Mouse (Mus musculus): ENCODE measurements around the gene Fbxw8. TPM values are rescaled to one million over a fixed set of nuclear protein-coding genes. Genes with fewer than 3 reads are reported as not detected.

Gene Fbxw8
- polyA plus RNA-seq, 1 experiment: 72.5 TPM

GRCm38 (mm10) chr5:118058858-118059257 lies 96.4 kb downstream of the Fbxw8 start:
- Histone ChIP-seq H3K79me2 (ENCODE audit: control insufficient read depth, insufficient read depth) (no peaks in the 10 kb centered on the region), H3K4me3 (ENCODE audit: insufficient read depth, poor library complexity, severe bottlenecking) (no peak overlapping the region)

GRCm38 (mm10) chr5:118057508-118058111 lies 97.7 kb downstream of the Fbxw8 start:
- H3K79me2 ChIP-seq (ENCODE audit: control insufficient read depth, insufficient read depth): no peaks in the 10 kb centered on the region

More at GRCm38 (mm10) chr5:118058858-118059257, 96.4 kb downstream of the Fbxw8 start:
- no peaks in the 10 kb centered on the region for H3K36me3 ChIP-seq (ENCODE audit: control insufficient read depth, insufficient read depth)
- H3K27me3 ChIP-seq (ENCODE audit: control insufficient read depth, insufficient read depth, insufficient read length): no peaks in the 10 kb centered on the region
- no peak overlapping the region for H3ac ChIP-seq (ENCODE audit: control insufficient read depth, insufficient read length, low read depth)
- H3K79me3 ChIP-seq (ENCODE audit: low read depth): no peaks in the 10 kb centered on the region
- TF ChIP-seq CTCF (IDR thresholded peaks at IDR 0.05; ENCODE audit: control insufficient read depth, insufficient read depth, insufficient read length) (no peak), CEBPB (IDR thresholded peaks at IDR 0.05; ENCODE audit: low read depth) (no peak), USF1 (IDR thresholded peaks at IDR 0.05; ENCODE audit: low read depth) (no peak), MAX (IDR thresholded peaks at IDR 0.05) (no peak), MYOD1 (IDR thresholded peaks at IDR 0.05; ENCODE audit: control insufficient read depth, insufficient read length, low read depth) (no peak), MYOG (IDR thresholded peaks at IDR 0.05; ENCODE audit: control insufficient read depth, extremely low read depth, insufficient read length) (no peak), FOSL1 (IDR thresholded peaks at IDR 0.05; ENCODE audit: insufficient read depth, low read length, poor library complexity, severe bottlenecking) (no peak)

GRCm38 (mm10) chr5:118053205-118053604 lies 102.1 kb downstream of the Fbxw8 start:
- no peak for TF ChIP-seq CEBPB (IDR thresholded peaks at IDR 0.05; ENCODE audit: low read depth)
- TF ChIP-seq MYOG (IDR thresholded peaks at IDR 0.05; ENCODE audit: control insufficient read depth, extremely low read depth, insufficient read length): no peak
- TF ChIP-seq FOSL1 (IDR thresholded peaks at IDR 0.05; ENCODE audit: insufficient read depth, low read length, poor library complexity, severe bottlenecking): no peak
- no peak for TF ChIP-seq CTCF (IDR thresholded peaks at IDR 0.05; ENCODE audit: control insufficient read depth, insufficient read depth, insufficient read length)
- no peak for TF ChIP-seq MAX (IDR thresholded peaks at IDR 0.05)
- TF ChIP-seq MYOD1 (IDR thresholded peaks at IDR 0.05; ENCODE audit: control insufficient read depth, insufficient read length, low read depth): no peak
- TF ChIP-seq USF1 (IDR thresholded peaks at IDR 0.05; ENCODE audit: low read depth): no peak
- H3K36me3 ChIP-seq (ENCODE audit: control insufficient read depth, insufficient read depth): no peaks in the 10 kb centered on the region
- no peaks in the 10 kb centered on the region for H3K79me2 ChIP-seq (ENCODE audit: control insufficient read depth, insufficient read depth)
- no peaks in the 10 kb centered on the region for H3K27me3 ChIP-seq (ENCODE audit: control insufficient read depth, insufficient read depth, insufficient read length)
- H3K4me3 ChIP-seq (ENCODE audit: insufficient read depth, poor library complexity, severe bottlenecking): no peak overlapping the region
- no peak overlapping the region for H3ac ChIP-seq (ENCODE audit: control insufficient read depth, insufficient read length, low read depth)
- H3K79me3 ChIP-seq (ENCODE audit: low read depth): no peaks in the 10 kb centered on the region

More at GRCm38 (mm10) chr5:118057508-118058111, 97.7 kb downstream of the Fbxw8 start:
- no peak for TF ChIP-seq MAX (IDR thresholded peaks at IDR 0.05)
- TF ChIP-seq MYOD1 (IDR thresholded peaks at IDR 0.05; ENCODE audit: control insufficient read depth, insufficient read length, low read depth): no peak
- no peak for TF ChIP-seq USF1 (IDR thresholded peaks at IDR 0.05; ENCODE audit: low read depth)
- no peak for TF ChIP-seq FOSL1 (IDR thresholded peaks at IDR 0.05; ENCODE audit: insufficient read depth, low read length, poor library complexity, severe bottlenecking)
- no peak for TF ChIP-seq CEBPB (IDR thresholded peaks at IDR 0.05; ENCODE audit: low read depth)
- TF ChIP-seq CTCF (IDR thresholded peaks at IDR 0.05; ENCODE audit: control insufficient read depth, insufficient read depth, insufficient read length): no peak
- TF ChIP-seq MYOG (IDR thresholded peaks at IDR 0.05; ENCODE audit: control insufficient read depth, extremely low read depth, insufficient read length): no peak
- H3K4me3 ChIP-seq (ENCODE audit: insufficient read depth, poor library complexity, severe bottlenecking): no peak overlapping the region
- H3ac ChIP-seq (ENCODE audit: control insufficient read depth, insufficient read length, low read depth): no peak overlapping the region
- no peaks in the 10 kb centered on the region for H3K79me3 ChIP-seq (ENCODE audit: low read depth)
- H3K27me3 ChIP-seq (ENCODE audit: control insufficient read depth, insufficient read depth, insufficient read length): no peaks in the 10 kb centered on the region
- no peaks in the 10 kb centered on the region for H3K36me3 ChIP-seq (ENCODE audit: control insufficient read depth, insufficient read depth)

DNA sequence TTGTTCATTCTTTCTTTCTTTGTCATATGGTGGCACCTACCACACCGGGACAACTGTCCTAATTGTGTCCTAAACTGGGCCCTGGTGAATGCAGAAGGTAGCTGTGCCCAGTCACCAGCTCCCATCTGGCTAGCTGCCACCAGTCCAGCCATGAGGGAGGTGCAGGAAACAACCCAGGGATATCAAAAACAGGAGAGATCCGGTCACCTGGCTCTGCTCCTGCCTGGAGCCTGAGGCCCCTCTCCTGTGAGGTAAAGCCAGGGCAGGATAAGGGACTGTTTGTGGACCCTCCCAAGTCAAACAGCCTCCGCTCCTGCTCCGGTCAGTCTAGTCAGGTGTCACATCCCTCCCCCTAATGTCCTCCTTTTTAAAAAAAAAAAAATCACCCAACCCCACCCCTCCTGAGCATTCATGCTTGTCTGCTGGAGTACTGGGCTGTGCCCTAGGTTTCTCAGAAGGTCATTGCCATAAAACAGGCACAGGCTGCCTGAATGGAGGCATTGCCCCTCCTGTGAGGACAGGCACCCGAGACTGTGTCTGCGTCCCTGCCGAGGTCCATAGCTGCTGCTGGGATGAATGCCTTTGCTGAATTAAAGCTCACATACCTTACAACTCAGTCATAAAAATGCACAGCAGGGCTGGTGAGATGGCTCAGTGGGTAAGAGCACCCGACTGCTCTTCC lies 103.1 kb downstream of the Fbxw8 start:
- TF ChIP-seq MYOD1 (IDR thresholded peaks at IDR 0.05; ENCODE audit: control insufficient read depth, insufficient read length, low read depth): no peak
- no peak for TF ChIP-seq MYOG (IDR thresholded peaks at IDR 0.05; ENCODE audit: control insufficient read depth, extremely low read depth, insufficient read length)
- no peak for TF ChIP-seq CEBPB (IDR thresholded peaks at IDR 0.05; ENCODE audit: low read depth)
- TF ChIP-seq MAX (IDR thresholded peaks at IDR 0.05): no peak
- TF ChIP-seq FOSL1 (IDR thresholded peaks at IDR 0.05; ENCODE audit: insufficient read depth, low read length, poor library complexity, severe bottlenecking): no peak
- no peak for TF ChIP-seq USF1 (IDR thresholded peaks at IDR 0.05; ENCODE audit: low read depth)
- no peak for TF ChIP-seq CTCF (IDR thresholded peaks at IDR 0.05; ENCODE audit: control insufficient read depth, insufficient read depth, insufficient read length)
- Histone ChIP-seq H3K27me3 (ENCODE audit: control insufficient read depth, insufficient read depth, insufficient read length) (no peaks in the 10 kb centered on the region), H3K4me3 (ENCODE audit: insufficient read depth, poor library complexity, severe bottlenecking) (no peak overlapping the region), H3ac (ENCODE audit: control insufficient read depth, insufficient read length, low read depth) (no peak overlapping the region), H3K79me3 (ENCODE audit: low read depth) (no peaks in the 10 kb centered on the region), H3K79me2 (ENCODE audit: control insufficient read depth, insufficient read depth) (no peaks in the 10 kb centered on the region), H3K36me3 (ENCODE audit: control insufficient read depth, insufficient read depth) (no peaks in the 10 kb centered on the region)

DNA sequence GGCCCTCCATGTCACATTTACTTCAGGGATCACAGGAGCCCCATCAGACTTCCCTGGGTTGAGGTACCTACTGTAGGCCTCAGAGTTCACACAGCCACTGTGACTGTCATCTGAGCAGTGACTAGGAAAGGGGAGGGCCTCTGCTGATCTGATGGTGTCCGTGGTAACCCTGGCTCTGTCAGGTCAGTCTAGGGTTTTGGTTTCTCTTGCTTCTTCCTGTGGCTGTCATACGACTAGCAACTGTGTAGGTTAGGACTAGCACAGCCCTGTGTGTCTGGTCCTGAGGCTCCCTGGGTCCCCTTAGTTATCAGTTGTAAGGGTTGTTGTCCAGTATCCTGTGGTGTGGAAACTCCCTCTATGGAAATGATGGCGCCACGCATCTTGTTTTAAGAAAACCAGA lies 104.5 kb downstream of the Fbxw8 start:
- Histone ChIP-seq H3K36me3 (ENCODE audit: control insufficient read depth, insufficient read depth) (no peaks in the 10 kb centered on the region), H3K27me3 (ENCODE audit: control insufficient read depth, insufficient read depth, insufficient read length) (no peaks in the 10 kb centered on the region), H3ac (ENCODE audit: control insufficient read depth, insufficient read length, low read depth) (no peak overlapping the region), H3K79me2 (ENCODE audit: control insufficient read depth, insufficient read depth) (no peaks in the 10 kb centered on the region), H3K79me3 (ENCODE audit: low read depth) (no peaks in the 10 kb centered on the region), H3K4me3 (ENCODE audit: insufficient read depth, poor library complexity, severe bottlenecking) (no peak overlapping the region)
- TF ChIP-seq MYOD1 (IDR thresholded peaks at IDR 0.05; ENCODE audit: control insufficient read depth, insufficient read length, low read depth) (no peak), MAX (IDR thresholded peaks at IDR 0.05) (no peak), CTCF (IDR thresholded peaks at IDR 0.05; ENCODE audit: control insufficient read depth, insufficient read depth, insufficient read length) (no peak), FOSL1 (IDR thresholded peaks at IDR 0.05; ENCODE audit: insufficient read depth, low read length, poor library complexity, severe bottlenecking) (no peak), MYOG (IDR thresholded peaks at IDR 0.05; ENCODE audit: control insufficient read depth, extremely low read depth, insufficient read length) (no peak), CEBPB (IDR thresholded peaks at IDR 0.05; ENCODE audit: low read depth) (no peak), USF1 (IDR thresholded peaks at IDR 0.05; ENCODE audit: low read depth) (no peak)
